Mouse (Mus musculus): ENCODE measurements at regions not wholly inside any gene's neighbourhood (a gene's known extent, or its start where the extent isn't known, plus 50 kb on each side); places are given as distances from the start of the nearest gene placed in this dataset.

DNA sequence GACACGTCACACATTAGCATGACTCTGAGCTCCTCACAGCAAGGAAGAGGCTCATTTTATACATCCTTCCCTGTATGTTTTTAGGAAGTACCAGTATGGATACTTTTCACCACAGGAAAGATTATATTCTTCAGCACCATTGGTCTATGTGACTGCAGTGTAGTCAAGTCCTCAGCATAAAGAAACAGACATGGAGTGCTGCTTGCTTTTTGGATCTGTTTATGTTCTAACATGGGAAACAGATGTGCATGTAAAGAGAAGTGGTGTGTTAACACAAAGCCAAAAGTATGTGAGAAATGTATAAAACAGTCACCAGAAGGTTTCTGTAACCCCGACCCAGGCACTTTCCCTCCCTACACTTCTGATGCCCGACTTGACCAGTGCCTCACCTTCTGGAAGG is 553.3 kb upstream of the Id2 start:
- Histone ChIP-seq H3K4me1 (peaks cover 21% of the 10 kb centered on the region), H3K9me3 (replicated peaks) (no peaks in the 10 kb centered on the region), H3K4me3 (no peak overlapping the region), H3K27ac (no peak overlapping the region), H3K36me3 (no peaks in the 10 kb centered on the region), H3K27me3 (ENCODE audit: low read depth, poor library complexity, severe bottlenecking) (no peaks in the 10 kb centered on the region)
- DNase-seq (ENCODE audit: low spot score), result no peak
- 74% methylated on average over 3 of the region's 3 CpGs for WGBS

GRCm38 (mm10) chr12:25628081-25628480 is 531.1 kb upstream of the Id2 start:
- no peaks in the 10 kb centered on the region for H3K9me3 ChIP-seq (replicated peaks)
- no peaks in the 10 kb centered on the region for H3K27me3 ChIP-seq (ENCODE audit: low read depth, poor library complexity, severe bottlenecking)
- H3K36me3 ChIP-seq, result no peaks in the 10 kb centered on the region
- no peak overlapping the region for H3K27ac ChIP-seq
- peaks cover 6% of the 10 kb centered on the region for H3K4me1 ChIP-seq
- DNase-seq (ENCODE audit: low spot score), result no peak
- no peak overlapping the region for H3K4me3 ChIP-seq

GRCm38 (mm10) chr12:25625858-25626257 is 528.9 kb upstream of the Id2 start:
- H3K27ac ChIP-seq, result no peak overlapping the region
- H3K36me3 ChIP-seq, result no peaks in the 10 kb centered on the region
- H3K27me3 ChIP-seq (ENCODE audit: low read depth, poor library complexity, severe bottlenecking), result no peaks in the 10 kb centered on the region
- WGBS, result 78% methylated on average over 1 of the region's 1 CpGs
- DNase-seq (ENCODE audit: low spot score), result no peak
- no peak overlapping the region for H3K4me3 ChIP-seq
- no peaks in the 10 kb centered on the region for H3K9me3 ChIP-seq (replicated peaks)
- peaks cover under 1% of the 10 kb centered on the region; the same call in 1 of the 2 replicates for H3K4me1 ChIP-seq

DNA sequence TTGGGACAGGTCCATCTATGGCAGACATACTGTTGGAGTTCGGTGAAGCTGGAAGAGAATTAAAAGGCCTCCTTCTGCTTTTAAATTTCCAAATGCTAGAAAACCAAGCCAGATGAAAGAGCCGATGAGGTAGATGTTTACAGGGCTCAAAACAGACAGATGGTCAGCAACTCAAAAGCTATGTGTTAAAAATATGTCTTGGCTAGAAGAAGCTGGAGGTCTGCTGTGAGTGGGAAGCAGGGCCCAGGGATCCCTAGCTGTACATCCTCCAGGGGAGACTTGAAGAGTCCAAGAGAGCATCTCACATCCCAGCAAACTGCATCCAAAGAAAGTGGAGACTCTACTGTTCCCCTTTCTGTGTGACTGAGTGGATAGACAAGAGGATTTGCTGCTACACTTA is 526.5 kb upstream of the Id2 start:
- H3K4me1 ChIP-seq, result no peaks in the 10 kb centered on the region
- H3K27me3 ChIP-seq (ENCODE audit: low read depth, poor library complexity, severe bottlenecking), result no peaks in the 10 kb centered on the region
- H3K36me3 ChIP-seq, result no peaks in the 10 kb centered on the region
- no peak for DNase-seq (ENCODE audit: low spot score)
- no peak overlapping the region for H3K27ac ChIP-seq
- H3K4me3 ChIP-seq, result no peak overlapping the region
- WGBS, result 90% methylated on average over 2 of the region's 2 CpGs
- no peaks in the 10 kb centered on the region for H3K9me3 ChIP-seq (replicated peaks)

- Histone ChIP-seq H3K27me3 (ENCODE audit: low read depth, poor library complexity, severe bottlenecking) (no peaks in the 10 kb centered on the region), H3K9me3 (replicated peaks) (no peaks in the 10 kb centered on the region), H3K27ac (no peak overlapping the region), H3K36me3 (no peaks in the 10 kb centered on the region), H3K4me3 (no peak overlapping the region), H3K4me1 (peaks cover 8% of the 10 kb centered on the region; the same call in 1 of the 2 replicates)
- 89% methylated on average over 2 of the region's 2 CpGs for WGBS
- DNase-seq (ENCODE audit: low spot score), result no peak
Measured at GRCm38 (mm10) chr12:25621142-25621541, 524.2 kb upstream of the Id2 start.

GRCm38 (mm10) chr12:25617521-25617920 is 520.6 kb upstream of the Id2 start:
- no peaks in the 10 kb centered on the region for H3K9me3 ChIP-seq (replicated peaks)
- H3K4me3 ChIP-seq, result no peak overlapping the region
- peak overlapping the region; percentile 27; the same call in 1 of the 2 replicates for H3K27ac ChIP-seq

GRCm38 (mm10) chr12:25615377-25615776 is 518.4 kb upstream of the Id2 start:
- no peaks in the 10 kb centered on the region for H3K27me3 ChIP-seq (ENCODE audit: low read depth, poor library complexity, severe bottlenecking)
- H3K9me3 ChIP-seq (replicated peaks), result no peaks in the 10 kb centered on the region
- H3K27ac ChIP-seq, result no peak overlapping the region
- DNase-seq (ENCODE audit: low spot score), result no peak
- no peak overlapping the region for H3K4me3 ChIP-seq
- no peaks in the 10 kb centered on the region for H3K36me3 ChIP-seq
- WGBS, result 80% methylated on average over 3 of the region's 3 CpGs
- H3K4me1 ChIP-seq, result peaks cover 8% of the 10 kb centered on the region; the same call in 1 of the 2 replicates

More at GRCm38 (mm10) chr12:25617521-25617920, 520.6 kb upstream of the Id2 start:
- Histone ChIP-seq H3K4me1 (peaks cover 8% of the 10 kb centered on the region; the same call in 1 of the 2 replicates), H3K36me3 (no peaks in the 10 kb centered on the region), H3K27me3 (ENCODE audit: low read depth, poor library complexity, severe bottlenecking) (no peaks in the 10 kb centered on the region)
- DNase-seq (ENCODE audit: low spot score), result peak; percentile 34
- 19% methylated on average over 5 of the region's 5 CpGs for WGBS

DNA sequence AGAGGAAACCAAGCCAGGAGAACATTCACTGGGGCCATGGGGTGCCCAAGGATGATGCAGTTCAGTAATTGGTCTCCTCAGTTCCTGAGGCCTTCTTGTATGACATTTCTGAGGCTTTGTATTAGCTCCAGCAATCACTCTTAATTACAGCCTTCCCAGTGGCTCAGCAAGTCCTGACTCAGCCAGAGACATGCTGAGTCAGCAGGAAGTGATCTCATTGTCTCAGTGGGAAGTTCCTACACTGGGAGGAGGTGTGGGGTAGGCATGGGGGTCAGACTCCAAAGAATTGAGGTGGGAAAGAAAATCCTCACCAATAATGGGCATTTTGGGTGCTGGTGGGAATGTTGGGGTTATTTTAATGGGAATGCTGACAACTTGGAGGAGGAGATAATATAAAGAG is 516.5 kb upstream of the Id2 start:
- Histone ChIP-seq H3K4me1 (peaks cover 8% of the 10 kb centered on the region; the same call in 1 of the 2 replicates), H3K36me3 (no peaks in the 10 kb centered on the region), H3K27ac (no peak overlapping the region), H3K27me3 (ENCODE audit: low read depth, poor library complexity, severe bottlenecking) (no peaks in the 10 kb centered on the region), H3K9me3 (replicated peaks) (no peaks in the 10 kb centered on the region), H3K4me3 (no peak overlapping the region)
- no peak for DNase-seq (ENCODE audit: low spot score)

DNA sequence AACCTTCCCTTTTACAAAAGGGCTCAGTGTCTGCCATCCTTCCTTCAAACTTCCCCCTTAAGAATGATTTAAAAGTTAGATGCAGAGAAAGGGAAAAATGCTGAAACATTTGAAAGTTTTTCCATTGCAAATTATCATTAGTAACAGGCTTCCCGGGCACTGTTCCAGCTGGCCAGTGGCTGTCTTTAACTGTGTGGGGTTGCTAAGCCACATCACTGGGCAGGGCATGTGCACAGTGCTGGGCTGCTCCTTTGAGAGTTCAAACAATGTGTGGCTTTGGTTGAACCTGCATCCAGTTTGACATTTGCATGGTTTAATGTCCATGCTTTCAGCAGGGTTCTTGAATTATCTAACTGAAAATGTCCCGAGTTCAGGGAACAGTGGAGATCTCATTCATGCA is 512.1 kb upstream of the Id2 start:
- Histone ChIP-seq H3K36me3 (no peaks in the 10 kb centered on the region), H3K27me3 (ENCODE audit: low read depth, poor library complexity, severe bottlenecking) (no peaks in the 10 kb centered on the region), H3K4me1 (no peaks in the 10 kb centered on the region), H3K27ac (no peak overlapping the region), H3K9me3 (replicated peaks) (no peaks in the 10 kb centered on the region), H3K4me3 (no peak overlapping the region)
- no peak for DNase-seq (ENCODE audit: low spot score)
- WGBS, result 70% methylated on average over 2 of the region's 2 CpGs

DNA sequence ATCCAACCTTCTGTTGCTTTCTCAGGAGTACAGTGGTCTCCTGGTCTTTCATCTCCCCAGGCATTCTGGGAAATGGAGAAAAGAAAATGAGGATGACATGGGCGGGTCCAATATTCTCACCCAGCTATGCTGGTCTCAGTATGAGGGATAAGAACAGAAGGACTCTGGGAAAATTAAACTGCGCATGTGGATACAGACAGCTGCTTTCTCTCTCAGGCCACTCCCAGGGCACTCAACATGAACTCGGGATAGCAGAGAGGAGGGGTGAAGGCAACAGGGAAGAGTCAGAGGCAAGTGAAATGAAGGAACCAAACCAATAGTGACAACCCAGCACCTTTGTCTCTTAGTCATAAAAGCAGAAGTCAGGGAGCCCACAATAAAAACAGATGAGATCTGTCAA is 508.5 kb upstream of the Id2 start:
- Histone ChIP-seq H3K27me3 (ENCODE audit: low read depth, poor library complexity, severe bottlenecking) (no peaks in the 10 kb centered on the region), H3K36me3 (no peaks in the 10 kb centered on the region), H3K9me3 (replicated peaks) (no peaks in the 10 kb centered on the region), H3K4me1 (no peaks in the 10 kb centered on the region), H3K27ac (no peak overlapping the region), H3K4me3 (no peak overlapping the region)
- DNase-seq (ENCODE audit: low spot score), result no peak
- WGBS, result 81% methylated on average over 3 of the region's 3 CpGs

DNA sequence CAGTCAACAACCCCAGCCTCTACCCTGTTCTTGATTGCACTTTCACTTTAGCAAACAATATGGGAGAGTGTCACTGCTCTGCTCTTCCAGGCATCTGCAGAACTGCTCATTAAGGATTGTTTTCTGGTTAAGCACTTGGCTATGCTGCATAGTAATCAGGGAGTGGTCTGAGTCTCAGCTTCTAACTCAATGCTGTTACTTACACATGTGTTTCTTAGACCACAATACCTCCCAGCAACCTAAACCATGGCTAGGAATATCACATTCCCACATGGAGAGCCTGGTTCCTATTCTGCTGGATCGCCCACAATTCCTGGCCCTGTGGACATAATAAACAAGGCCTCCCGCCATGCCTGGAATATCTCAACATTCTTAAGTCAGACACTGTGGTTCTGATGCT is 493.3 kb upstream of the Id2 start:
- WGBS, result 85% methylated on average over 2 of the region's 2 CpGs
- H3K27me3 ChIP-seq (ENCODE audit: low read depth, poor library complexity, severe bottlenecking), result no peaks in the 10 kb centered on the region

GRCm38 (mm10) chr12:25585746-25586145 is 488.8 kb upstream of the Id2 start:
- no peaks in the 10 kb centered on the region for H3K36me3 ChIP-seq
- 94% methylated on average over 3 of the region's 3 CpGs for WGBS
- H3K27ac ChIP-seq, result no peak overlapping the region
- no peaks in the 10 kb centered on the region for H3K4me1 ChIP-seq
- DNase-seq (ENCODE audit: low spot score), result no peak
- H3K27me3 ChIP-seq (ENCODE audit: low read depth, poor library complexity, severe bottlenecking), result no peaks in the 10 kb centered on the region
- no peaks in the 10 kb centered on the region for H3K9me3 ChIP-seq (replicated peaks)
- no peak overlapping the region for H3K4me3 ChIP-seq

More for the DNA sequence above, 493.3 kb upstream of the Id2 start:
- H3K36me3 ChIP-seq, result no peaks in the 10 kb centered on the region
- DNase-seq (ENCODE audit: low spot score), result no peak
- no peak overlapping the region for H3K4me3 ChIP-seq
- no peak overlapping the region for H3K27ac ChIP-seq
- no peaks in the 10 kb centered on the region for H3K9me3 ChIP-seq (replicated peaks)
- no peaks in the 10 kb centered on the region for H3K4me1 ChIP-seq

DNA sequence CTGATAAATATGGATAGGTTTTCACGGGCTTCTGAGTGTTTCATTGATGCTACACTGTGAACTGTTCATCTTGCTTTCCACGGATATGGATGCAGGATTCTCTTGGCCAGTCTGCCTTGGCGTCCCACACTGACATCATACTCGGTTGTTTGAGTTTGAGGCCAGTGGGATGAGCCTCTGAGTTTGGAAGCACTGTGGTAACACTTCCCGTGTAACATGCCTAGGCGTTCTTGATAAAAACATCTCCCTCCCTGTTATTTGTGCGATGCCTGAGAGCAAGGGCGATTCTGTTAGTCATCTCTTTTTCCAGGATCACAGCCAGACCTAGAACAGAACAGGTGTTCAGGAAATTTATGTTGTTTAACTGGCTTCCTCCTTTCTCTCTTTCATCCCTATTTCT is 482.5 kb upstream of the Id2 start:
- Histone ChIP-seq H3K4me3 (no peak overlapping the region), H3K4me1 (peaks cover 8% of the 10 kb centered on the region; the same call in 1 of the 2 replicates), H3K27me3 (ENCODE audit: low read depth, poor library complexity, severe bottlenecking) (no peaks in the 10 kb centered on the region), H3K9me3 (replicated peaks) (no peaks in the 10 kb centered on the region), H3K36me3 (no peaks in the 10 kb centered on the region), H3K27ac (no peak overlapping the region)
- WGBS, result 92% methylated on average over 8 of the region's 8 CpGs
- no peak for DNase-seq (ENCODE audit: low spot score)

- no peaks in the 10 kb centered on the region for H3K4me1 ChIP-seq
- 91% methylated on average over 2 of the region's 2 CpGs for WGBS
- no peaks in the 10 kb centered on the region for H3K9me3 ChIP-seq (replicated peaks)
- no peak overlapping the region for H3K4me3 ChIP-seq
- no peak overlapping the region for H3K27ac ChIP-seq
- no peaks in the 10 kb centered on the region for H3K36me3 ChIP-seq
- H3K27me3 ChIP-seq (ENCODE audit: low read depth, poor library complexity, severe bottlenecking), result no peaks in the 10 kb centered on the region
- no peak for DNase-seq (ENCODE audit: low spot score)
Measured at GRCm38 (mm10) chr12:25565131-25565530, 468.2 kb upstream of the Id2 start.
